Mouse (Mus musculus) neural tube, embryonic 13.5 days (tissue): ENCODE measurements at regions not wholly inside any gene's neighbourhood (a gene's known extent, or its start where the extent isn't known, plus 50 kb on each side); places are given as distances from the start of the nearest gene placed in this dataset.
A peak's percentile ranks its signal among the peaks of the same experiment; 100 is the strongest.
"Not testable (repeated sequence)": the region's sequence is repeated elsewhere in the genome, so short reads cannot be mapped to it uniquely, and the experiment has no call there.

Experiments
- ATAC-seq: fragments of 200-750 bp; cut with Nextera tagmentation; 2 replicates; pipeline ENCODE4 v1.8.0; 2017; ENCODE audit warnings: low read depth, mild to moderate bottlenecking, moderate TSS enrichment, moderate library complexity
- H3K27ac ChIP-seq: fragments of 300-500 bp; sonication (generic); replicated peaks from 2 replicates; pipeline ENCODE4 v1.5.1; 2015; ENCODE audit warnings: moderate library complexity, mild to moderate bottlenecking, inconsistent platforms
- H3K27me3 ChIP-seq: fragments of 300-500 bp; sonication (generic); 2 replicates; pipeline ENCODE4 v1.6.1; 2015; ENCODE audit warnings: mild to moderate bottlenecking, inconsistent platforms
- H3K36me3 ChIP-seq: fragments of 300-500 bp; sonication (generic); 2 replicates; pipeline ENCODE4 v1.6.1; 2015; ENCODE audit warnings: mild to moderate bottlenecking, inconsistent platforms
- H3K4me1 ChIP-seq: fragments of 300-500 bp; sonication (generic); replicated peaks from 2 replicates; pipeline ENCODE4 v1.6.1; 2015; ENCODE audit warnings: inconsistent platforms
- H3K4me2 ChIP-seq: fragments of 300-500 bp; sonication (generic); 2 replicates; pipeline ENCODE4 v1.6.1; 2015; ENCODE audit warnings: inconsistent platforms, mild to moderate bottlenecking, moderate library complexity
- H3K4me3 ChIP-seq: fragments of 300-500 bp; sonication (generic); 2 replicates; pipeline ENCODE4 v1.5.1; 2015; ENCODE audit warnings: mild to moderate bottlenecking, inconsistent platforms
- H3K9ac ChIP-seq: fragments of 300-500 bp; sonication (generic); 2 replicates; pipeline ENCODE4 v1.6.1; 2015; ENCODE audit warnings: moderate library complexity, mild to moderate bottlenecking, inconsistent platforms
- H3K9me3 ChIP-seq: fragments of 300-500 bp; sonication (generic); 2 replicates; pipeline ENCODE4 v1.6.1; 2016; ENCODE audit warnings: inconsistent platforms
- WGBS: fragments of 180-500 bp; shearing (Covaris S2); methylation state at CpG from one replicate; pipeline ENCODE4 v1.1.7; 2015; 5-methylcytosine and 5-hydroxymethylcytosine counted together

DNA sequence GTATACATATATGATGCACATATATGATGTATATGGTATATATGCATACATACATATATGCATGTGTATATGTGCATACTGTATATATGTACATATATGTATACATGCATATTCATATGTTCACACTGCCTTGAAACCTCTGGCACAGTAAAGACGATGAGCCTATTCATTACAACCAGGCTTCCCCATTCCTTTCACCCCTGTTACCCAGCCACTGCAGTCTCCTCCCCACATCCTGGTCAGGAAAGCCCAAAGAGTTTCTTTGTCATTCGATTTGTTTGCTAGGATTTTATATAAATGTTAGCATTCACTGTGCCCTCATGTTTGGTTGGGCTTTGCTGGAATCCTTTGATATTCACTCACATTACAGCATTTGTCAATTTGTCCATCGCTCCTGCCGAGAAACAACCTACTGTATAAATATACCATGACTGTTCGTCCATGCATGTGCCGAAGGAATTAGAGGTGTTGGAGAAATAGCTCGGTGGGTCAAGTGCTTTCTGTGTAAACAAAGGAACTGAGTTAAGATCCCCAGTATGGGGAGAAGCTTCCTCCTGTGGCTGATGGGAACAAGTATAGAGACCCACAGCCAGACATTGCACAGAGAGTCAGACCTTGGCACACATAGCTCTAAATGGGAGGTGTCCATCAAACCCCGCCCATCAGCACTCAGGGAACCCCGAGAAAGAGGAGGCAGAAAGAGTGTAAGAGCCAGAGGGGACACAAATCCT is 81.0 kb upstream of the Dars start:
- no peak for ATAC-seq
- WGBS = 69% methylated on average over 9 of the region's 9 CpGs
- Histone ChIP-seq H3K4me3 (no peak overlapping the region), H3K36me3 (no peaks in the 10 kb centered on the region), H3K4me2 (no peak overlapping the region), H3K9ac (no peak overlapping the region), H3K4me1 (no peaks in the 10 kb centered on the region), H3K9me3 (no peaks in the 10 kb centered on the region), H3K27me3 (no peaks in the 10 kb centered on the region), H3K27ac (no peak overlapping the region)

DNA sequence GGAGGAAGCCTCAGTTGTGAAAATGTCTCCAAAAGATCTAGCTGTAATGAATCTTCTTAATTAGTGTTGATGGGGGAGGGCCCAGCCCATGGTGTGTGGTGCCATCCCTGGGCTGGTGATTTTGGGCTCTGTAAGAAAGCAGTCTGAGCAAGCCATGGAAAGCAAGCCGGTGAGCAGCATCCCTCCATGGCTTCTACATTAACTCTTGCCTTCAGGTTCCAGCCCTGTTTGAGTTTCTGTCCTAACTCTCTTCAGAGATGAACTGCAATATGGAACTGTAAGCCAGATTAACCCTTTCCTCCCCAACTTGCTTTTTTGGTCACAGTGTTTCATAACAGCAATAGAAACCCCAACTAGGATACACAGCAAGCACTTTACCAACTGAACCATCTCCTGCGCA is 75.1 kb upstream of the Dars start:
- Histone ChIP-seq H3K9me3 (no peaks in the 10 kb centered on the region), H3K27ac (no peak overlapping the region), H3K4me2 (no peak overlapping the region), H3K27me3 (no peaks in the 10 kb centered on the region), H3K9ac (no peak overlapping the region), H3K4me1 (no peaks in the 10 kb centered on the region), H3K36me3 (no peaks in the 10 kb centered on the region), H3K4me3 (no peak overlapping the region)
- WGBS = 94% methylated on average over 2 of the region's 2 CpGs
- no peak for ATAC-seq

DNA sequence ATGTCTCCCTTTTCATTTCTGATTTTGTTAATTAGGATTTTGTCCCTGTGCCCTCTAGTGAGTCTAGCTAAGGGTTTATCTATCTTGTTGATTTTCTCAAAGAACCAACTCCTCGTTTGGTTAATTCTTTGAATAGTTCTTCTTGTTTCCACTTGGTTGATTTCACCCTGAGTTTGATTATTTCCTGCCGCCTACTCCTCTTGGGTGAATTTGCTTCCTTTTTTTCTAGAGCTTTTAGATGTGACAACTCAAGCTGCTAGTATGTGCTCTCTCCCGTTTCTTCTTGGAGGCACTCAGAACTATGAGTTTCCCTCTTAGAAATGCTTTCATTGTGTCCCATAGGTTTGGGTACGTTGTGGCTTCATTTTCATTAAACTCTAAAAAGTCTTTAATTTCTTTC is 70.0 kb upstream of the Dars start:
- H3K27me3 ChIP-seq, H3K4me3 ChIP-seq, H3K27ac ChIP-seq, H3K4me1 ChIP-seq, ATAC-seq, H3K4me2 ChIP-seq, H3K9ac ChIP-seq, H3K36me3 ChIP-seq, H3K9me3 ChIP-seq: not testable (repeated sequence)
- WGBS = 76% methylated on average over 3 of the region's 4 CpGs

DNA sequence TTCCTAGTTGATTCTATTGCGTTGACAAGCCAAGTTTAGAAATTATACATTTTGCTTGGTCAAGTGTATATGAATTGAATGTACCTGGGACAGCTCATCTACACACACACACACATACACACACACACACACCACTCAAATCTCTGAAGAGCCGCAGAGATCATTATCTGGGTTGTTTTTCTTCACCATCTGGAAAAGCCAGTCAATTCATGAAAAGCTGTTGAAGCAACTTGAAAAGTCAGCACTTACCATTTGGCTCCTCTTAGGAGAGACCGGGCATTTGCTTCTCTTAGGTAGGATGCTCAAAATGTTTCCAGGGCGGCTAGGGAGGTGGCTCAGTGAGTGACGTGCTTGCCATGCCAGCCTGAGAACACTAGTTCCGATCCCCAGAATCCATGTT is 61.2 kb upstream of the Dars start:
- 85% methylated on average over 6 of the region's 6 CpGs for WGBS
- ATAC-seq = no peak
- H3K4me2 ChIP-seq = no peak overlapping the region

DNA sequence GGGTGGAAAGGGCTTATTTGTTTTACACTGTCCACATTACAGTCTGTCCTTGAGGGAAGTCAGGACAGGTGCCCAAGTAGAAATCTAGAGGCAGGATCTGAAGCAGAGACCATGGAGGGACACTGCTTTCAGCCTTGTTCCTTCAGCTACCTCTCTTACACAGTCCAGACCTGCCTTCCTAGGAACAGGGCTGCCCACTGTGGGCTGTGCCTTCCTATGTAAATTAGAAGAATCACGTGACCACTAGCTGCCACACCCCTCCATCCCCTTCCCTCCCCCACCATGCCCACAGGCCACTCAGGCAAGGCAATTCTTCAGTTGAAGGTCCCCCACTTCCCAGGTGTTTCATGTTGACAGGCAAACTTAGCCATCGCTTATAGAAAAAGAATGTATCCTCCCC is 60.5 kb upstream of the Dars start:
- Histone ChIP-seq H3K27ac (no peak overlapping the region), H3K27me3 (no peaks in the 10 kb centered on the region), H3K4me2 (no peak overlapping the region), H3K4me3 (no peak overlapping the region), H3K9me3 (no peaks in the 10 kb centered on the region), H3K4me1 (peaks cover 10% of the 10 kb centered on the region), H3K9ac (no peak overlapping the region), H3K36me3 (no peaks in the 10 kb centered on the region)
- 89% methylated on average over 2 of the region's 2 CpGs for WGBS
- ATAC-seq = no peak

More for the DNA sequence above, 61.2 kb upstream of the Dars start:
- peaks cover 3% of the 10 kb centered on the region for H3K4me1 ChIP-seq
- no peaks in the 10 kb centered on the region for H3K9me3 ChIP-seq
- H3K27ac ChIP-seq = no peak overlapping the region
- H3K36me3 ChIP-seq = no peaks in the 10 kb centered on the region
- H3K9ac ChIP-seq = no peak overlapping the region
- no peaks in the 10 kb centered on the region for H3K27me3 ChIP-seq
- H3K4me3 ChIP-seq = no peak overlapping the region

DNA sequence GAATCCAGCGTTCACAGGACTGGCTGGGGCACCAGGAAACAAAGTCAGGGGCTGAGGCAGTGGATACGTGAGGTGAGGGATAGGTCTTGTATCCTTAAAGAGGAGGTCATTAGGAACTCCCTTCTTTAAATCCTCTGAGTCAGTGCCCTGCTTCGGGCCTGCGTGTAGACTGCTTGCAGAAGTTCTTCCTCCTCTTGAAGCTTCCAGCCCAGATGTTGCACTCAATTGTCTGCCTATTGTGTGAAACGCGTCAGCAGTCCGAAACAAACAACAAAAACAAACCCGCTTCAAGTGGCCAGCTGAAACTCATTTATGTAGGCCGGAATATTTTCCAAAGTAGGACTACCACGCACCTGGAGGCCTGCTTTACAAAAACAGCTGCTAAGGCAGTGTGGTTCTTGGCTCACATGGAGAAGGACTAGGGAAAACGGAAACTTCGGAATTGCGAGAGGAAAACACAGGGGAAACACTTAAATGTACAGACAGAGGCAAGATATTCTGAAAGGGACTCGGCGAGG is 55.6 kb upstream of the Dars start:
- no peaks in the 10 kb centered on the region for H3K9me3 ChIP-seq
- peak overlapping the region; percentile 59 for H3K4me2 ChIP-seq
- ATAC-seq = 0 out of 2 replicates have a peak, but pooled peaks have one; percentile 1
- peak overlapping the region; percentile 64 for H3K9ac ChIP-seq
- 16% methylated on average over 15 of the region's 15 CpGs for WGBS
- H3K4me1 ChIP-seq = peaks cover 21% of the 10 kb centered on the region
- H3K27ac ChIP-seq = peak overlapping the region; percentile 75
- H3K27me3 ChIP-seq = no peaks in the 10 kb centered on the region
- H3K36me3 ChIP-seq = no peaks in the 10 kb centered on the region
- H3K4me3 ChIP-seq = peak overlapping the region; percentile 37

DNA sequence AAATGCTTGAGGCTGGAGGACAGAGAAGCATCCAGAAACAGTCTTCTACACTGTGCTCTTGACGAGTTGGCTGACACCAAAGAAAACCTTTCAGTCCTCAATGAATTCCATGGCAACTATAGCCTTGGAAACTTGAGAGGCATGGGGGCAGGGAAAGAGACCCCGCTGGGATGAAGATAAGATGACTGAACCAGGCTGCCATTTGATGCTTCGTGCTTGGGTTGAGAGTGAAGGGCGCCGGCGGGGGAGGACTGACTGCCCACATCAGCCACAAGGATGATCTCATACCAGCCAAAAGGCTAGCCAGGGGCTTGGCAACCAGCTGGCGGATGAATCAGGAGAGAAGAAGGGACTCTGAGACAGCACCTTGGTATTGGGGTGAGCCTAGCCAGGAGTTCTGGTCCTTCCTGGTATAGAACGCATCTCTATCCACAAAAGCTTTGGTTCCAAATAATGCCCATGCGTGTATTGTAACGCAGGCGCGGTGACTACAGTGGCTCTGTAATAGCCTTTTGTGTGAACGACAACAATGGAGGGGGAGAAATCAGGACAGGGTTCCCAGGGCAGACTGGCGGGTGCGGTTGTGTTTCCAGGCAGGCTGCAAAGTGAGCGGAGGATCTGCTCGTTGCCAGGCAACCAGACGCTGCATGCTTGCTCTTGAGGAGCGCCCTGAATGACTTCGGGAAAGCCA is 55.0 kb upstream of the Dars start:
- peak; percentile 95 for ATAC-seq
- H3K9ac ChIP-seq = peak overlapping the region; percentile 64
- peak overlapping the region; percentile 37 for H3K4me3 ChIP-seq
- no peaks in the 10 kb centered on the region for H3K36me3 ChIP-seq
- no peaks in the 10 kb centered on the region for H3K27me3 ChIP-seq
- peak overlapping the region; percentile 75 for H3K27ac ChIP-seq
- no peaks in the 10 kb centered on the region for H3K9me3 ChIP-seq
- under 1% methylated on average over 20 of the region's 20 CpGs for WGBS
- H3K4me2 ChIP-seq = peak overlapping the region; percentile 59
- H3K4me1 ChIP-seq = peaks cover 21% of the 10 kb centered on the region

DNA sequence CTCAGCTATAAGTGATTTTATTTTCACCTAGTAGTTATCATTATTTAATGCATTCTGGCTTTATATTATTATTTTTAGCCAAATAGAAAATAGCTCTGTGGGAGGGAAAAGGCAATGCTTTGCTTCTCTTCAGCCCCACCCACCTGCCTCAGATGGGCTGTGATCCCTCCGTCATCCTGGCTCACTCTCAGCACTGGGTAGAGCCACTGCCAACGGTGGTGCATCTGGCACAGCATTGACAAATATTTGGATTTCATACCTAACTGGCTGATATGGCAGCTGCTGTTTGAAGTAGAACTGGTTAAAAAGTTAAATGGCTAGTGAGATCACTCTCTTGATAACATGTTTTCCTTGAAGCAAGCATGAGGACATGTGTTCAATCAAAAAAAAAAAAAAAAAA is 53.6 kb upstream of the Dars start:
- H3K36me3 ChIP-seq = no peaks in the 10 kb centered on the region
- H3K4me2 ChIP-seq = no peak overlapping the region
- H3K9me3 ChIP-seq = no peaks in the 10 kb centered on the region
- H3K9ac ChIP-seq = no peak overlapping the region
- no peak overlapping the region for H3K27ac ChIP-seq
- WGBS = 51% methylated on average over 2 of the region's 2 CpGs
- no peaks in the 10 kb centered on the region for H3K27me3 ChIP-seq
- ATAC-seq = no peak
- H3K4me3 ChIP-seq = no peak overlapping the region
- peaks cover 21% of the 10 kb centered on the region for H3K4me1 ChIP-seq

DNA sequence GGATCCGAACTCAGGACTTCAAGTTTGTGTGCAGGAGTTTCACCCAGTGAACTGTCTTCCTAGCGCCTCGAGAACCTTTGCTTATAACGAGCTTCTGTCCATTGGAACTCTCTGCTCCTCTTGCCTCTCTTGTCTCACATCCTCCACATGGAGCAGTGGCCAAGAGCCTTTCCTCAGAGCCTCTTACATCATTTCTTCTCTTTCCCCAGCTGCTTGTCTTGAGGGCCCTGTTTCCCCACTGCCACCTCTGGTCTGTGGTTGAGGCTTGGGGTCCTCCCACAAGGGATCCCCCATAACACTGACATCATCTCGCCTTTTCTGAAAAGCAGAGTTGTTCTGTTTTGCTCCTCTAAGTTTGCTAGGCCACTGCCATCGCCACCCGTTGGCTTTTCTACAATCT is 51.9 kb upstream of the Dars start:
- peaks cover 21% of the 10 kb centered on the region for H3K4me1 ChIP-seq
- H3K36me3 ChIP-seq = no peaks in the 10 kb centered on the region
- no peak overlapping the region for H3K9ac ChIP-seq
- no peak overlapping the region for H3K4me3 ChIP-seq
- H3K9me3 ChIP-seq = no peaks in the 10 kb centered on the region
- no peak for ATAC-seq
- 93% methylated on average over 7 of the region's 7 CpGs for WGBS
- H3K27ac ChIP-seq = no peak overlapping the region
- no peaks in the 10 kb centered on the region for H3K27me3 ChIP-seq
- no peak overlapping the region for H3K4me2 ChIP-seq
